Mouse (Mus musculus) CD4-positive naive resting alpha-beta T cell, adult 76 days (primary cell): ENCODE results near the gene Wdr78. TPM values are rescaled to one million over a fixed set of nuclear protein-coding genes. Genes with fewer than 3 reads are reported as not detected.

Experiments used
- total RNA-seq: library from RNA; stranded (reverse); gene quantifications from one replicate; pipeline ENCODE4 v1.2.4, GENCODE M21; 2023

The Wdr78 gene
- 8.9 TPM for total RNA-seq

GRCm38 (mm10) chr4:103114184-103115111 lies at the start of gene Wdr78, which contains the start of gene Mier1:
Gene Wdr78, minus strand, starts transcription at chr4:103114555.
Gene Mier1, plus strand, starts transcription at chr4:103114390.

GRCm38 (mm10) chr4:103026621-103027020 lies 87.7 kb downstream of the Wdr78 start, which contains the start of gene Insl5:
Gene Insl5, minus strand, starts transcription at chr4:103026842.

Other genes starting within 250 kb of the Wdr78 start
- 0.62 TPM for gene Tctex1d1, start 135.9 kb downstream of the Wdr78 start, total RNA-seq
- gene Insl5, start 87.7 kb downstream of the Wdr78 start, total RNA-seq: not detected
- gene Mier1, start 165 bp downstream of the Wdr78 start, total RNA-seq: 136 TPM
- gene Slc35d1, start 100.6 kb upstream of the Wdr78 start, total RNA-seq: 38.0 TPM
- not detected for gene 4921539E11Rik, start 176.3 kb upstream of the Wdr78 start, total RNA-seq
- 15.1 TPM for gene Oma1, start 199.3 kb upstream of the Wdr78 start, total RNA-seq